Mouse (Mus musculus) MEL (cell line): Measurements from ENCODE around the gene Ephb6.

ENCODE experiments used
- EP300 ChIP-seq, 2 experiments: IDR thresholded peaks; 2 replicates each; pipeline ENCODE4 v1.6.1; 2011; ENCODE audit warnings: improper control_type of control experiment in 2 of 2, low read length in 2 of 2, low read depth in 1 of 2, mild to moderate bottlenecking in 1 of 2
- TAL1 ChIP-seq: IDR thresholded peaks from 2 replicates; pipeline ENCODE4 v1.6.1; 2012; ENCODE audit warnings: mild to moderate bottlenecking, inconsistent platforms, low read length, moderate library complexity, mixed read lengths
- ZC3H11A ChIP-seq: IDR thresholded peaks from 2 replicates; pipeline ENCODE4 v1.6.1; 2012; ENCODE audit warnings: low read depth, mild to moderate bottlenecking, inconsistent platforms, low read length, improper control_type of control experiment

GRCm38 (mm10) chr6:41637393-41637792, 32.1 kb downstream of the Ephb6 start:
- TF ChIP-seq EP300 (IDR thresholded peaks at IDR 0.05; ENCODE audit: low read depth in 1 of 2, low read length in 2 of 2): no peak
- no peak for TF ChIP-seq ZC3H11A
- TF ChIP-seq TAL1: no peak
